Mouse (Mus musculus) ES-E14 (cell line): Measurements from ENCODE around the gene Scamp4. TPM values are rescaled to one million over a fixed set of nuclear protein-coding genes. Genes with fewer than 3 reads are reported as not detected.
"Not testable (repeated sequence)": the region's sequence is repeated elsewhere in the genome, so short reads cannot be mapped to it uniquely, and the experiment has no call there.

ENCODE experiments used
- DNase-seq: peaks from one replicate; pipeline ENCODE4 v3.0.0-alpha.2; 2013; ENCODE audit warnings: low read depth, low spot score
- H3K27ac ChIP-seq: 2 replicates; pipeline ENCODE4 v1.5.1; 2012; ENCODE audit warnings: low read depth, mild to moderate bottlenecking, low read length, moderate library complexity, mixed read lengths; ENCODE audit not compliant: poor library complexity, insufficient read depth, severe bottlenecking
- H3K36me3 ChIP-seq: 2 replicates; pipeline ENCODE4 v1.6.1; 2012; ENCODE audit warnings: mild to moderate bottlenecking, low read length, moderate library complexity, mixed read lengths; ENCODE audit not compliant: control insufficient read depth, poor library complexity, insufficient read depth, severe bottlenecking
- H3K4me1 ChIP-seq, 2 experiments: fragments of 150-350 bp in 1 of 2; sonication (generic) in 1 of 2; 2 replicates each; pipeline ENCODE4 v1.6.1; 2012; ENCODE audit warnings: low read length in 2 of 2, mild to moderate bottlenecking in 1 of 2, mixed read lengths in 1 of 2; ENCODE audit not compliant: control insufficient read depth in 2 of 2, insufficient read depth in 2 of 2, poor library complexity in 1 of 2
- H3K4me3 ChIP-seq, 2 experiments: fragments of 150-350 bp in 1 of 2; sonication (generic) in 1 of 2; 2 replicates each; pipeline ENCODE4 v1.5.1; 2012; ENCODE audit warnings: low read length in 2 of 2, low read depth in 1 of 2, mild to moderate bottlenecking in 1 of 2, mixed read lengths in 1 of 2; ENCODE audit not compliant: insufficient read depth in 1 of 2, poor library complexity in 1 of 2, severe bottlenecking in 1 of 2
- H3K9ac ChIP-seq: 2 replicates; pipeline ENCODE4 v1.6.1; 2012; ENCODE audit warnings: low read depth, mild to moderate bottlenecking, low read length, mixed read lengths; ENCODE audit not compliant: poor library complexity, insufficient read depth, severe bottlenecking
- H3K9me3 ChIP-seq: fragments of 150-350 bp; sonication (generic); 2 replicates; pipeline ENCODE4 v1.6.1; 2012; ENCODE audit warnings: low read depth, mild to moderate bottlenecking, low read length; ENCODE audit not compliant: control insufficient read depth, insufficient read depth
- CHD2 ChIP-seq: IDR thresholded peaks from 2 replicates; pipeline ENCODE4 v1.6.1; 2014; ENCODE audit warnings: mild to moderate bottlenecking, low read depth, low read length, inconsistent platforms
- HCFC1 ChIP-seq: IDR thresholded peaks from 2 replicates; pipeline ENCODE4 v1.6.1; 2012; ENCODE audit warnings: low read length, inconsistent platforms, borderline replicate concordance; ENCODE audit not compliant: insufficient read depth
- MAFK ChIP-seq: IDR thresholded peaks from 2 replicates; pipeline ENCODE4 v1.6.1; 2014; ENCODE audit warnings: mild to moderate bottlenecking, low read depth, low read length, inconsistent platforms; ENCODE audit not compliant: insufficient read depth
- ZC3H11A ChIP-seq: IDR thresholded peaks from 2 replicates; pipeline ENCODE4 v1.6.1; 2012; ENCODE audit warnings: low read depth, mild to moderate bottlenecking, inconsistent platforms, low read length, borderline replicate concordance
- ZNF384 ChIP-seq: IDR thresholded peaks from 2 replicates; pipeline ENCODE4 v1.6.1; 2012; ENCODE audit warnings: low read depth, low read length, inconsistent platforms
- in situ Hi-C, 2 experiments: fragments of 600-800 bp; cut with MboI; formaldehyde crosslinking; loops; one replicate each; pipeline ENCODE4 v1.15.1; 2025; ENCODE audit warnings: low sequenced_read_pairs in 2 of 2, inconsistent platforms in 1 of 2; ENCODE audit not compliant: unreplicated experiment in 2 of 2
- total RNA-seq: library from RNA; depleted of rRNA; stranded (reverse); fragments of 300-350 nt; gene quantifications from 2 replicates; pipeline ENCODE4 v1.2.3, GENCODE M21; 2012

Gene Scamp4
- total RNA-seq, 1 experiment = 54.8 TPM

GRCm38 (mm10) chr10:80649910-80650309 is 47.2 kb downstream of the Scamp4 start:
- H3K27ac ChIP-seq, DNase-seq, H3K9me3 ChIP-seq, H3K4me3 ChIP-seq, H3K4me1 ChIP-seq, H3K9ac ChIP-seq, in situ Hi-C loops: not testable (repeated sequence)
- peaks cover 22% of the 10 kb centered on the region; the same call in 1 of the 2 replicates for H3K36me3 ChIP-seq
- peak; percentile 86 for TF ChIP-seq ZNF384

DNA sequence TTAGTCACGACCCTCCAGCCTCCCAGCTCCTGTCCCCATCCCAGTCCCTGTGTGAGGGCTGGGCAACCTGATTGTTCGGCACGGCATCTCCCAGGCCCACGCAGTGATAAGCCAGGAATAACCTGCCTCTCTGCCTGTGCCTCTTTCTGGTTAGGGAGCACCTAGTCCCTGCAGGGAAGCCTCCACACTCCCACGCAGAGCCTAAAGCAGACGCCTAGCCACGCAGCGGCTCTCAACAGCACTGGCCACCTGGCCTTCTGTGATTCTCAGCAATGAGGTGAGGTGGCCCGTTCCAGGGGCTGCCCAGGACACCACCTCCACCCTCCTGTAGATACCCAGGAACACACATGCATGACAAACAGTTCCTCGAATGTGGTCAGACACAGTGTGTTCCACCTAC is 47.7 kb downstream of the Scamp4 start:
- no peak for DNase-seq
- peaks cover 0 to 9% of the 10 kb centered on the region in 2 experiments; a peak in 1 of 4 replicates for H3K4me1 ChIP-seq
- H3K27ac ChIP-seq = no peak overlapping the region; the same call in 1 of the 2 replicates
- in situ Hi-C loops = no loop called here
- no peak overlapping the region for H3K9ac ChIP-seq
- no peaks in the 10 kb centered on the region for H3K9me3 ChIP-seq
- TF ChIP-seq HCFC1 (no peak), CHD2 (no peak), ZNF384 (no peak), ZC3H11A (no peak), MAFK (no peak)
- H3K36me3 ChIP-seq = peaks cover 17% of the 10 kb centered on the region; the same call in 1 of the 2 replicates
- H3K4me3 ChIP-seq = no peak overlapping the region

DNA sequence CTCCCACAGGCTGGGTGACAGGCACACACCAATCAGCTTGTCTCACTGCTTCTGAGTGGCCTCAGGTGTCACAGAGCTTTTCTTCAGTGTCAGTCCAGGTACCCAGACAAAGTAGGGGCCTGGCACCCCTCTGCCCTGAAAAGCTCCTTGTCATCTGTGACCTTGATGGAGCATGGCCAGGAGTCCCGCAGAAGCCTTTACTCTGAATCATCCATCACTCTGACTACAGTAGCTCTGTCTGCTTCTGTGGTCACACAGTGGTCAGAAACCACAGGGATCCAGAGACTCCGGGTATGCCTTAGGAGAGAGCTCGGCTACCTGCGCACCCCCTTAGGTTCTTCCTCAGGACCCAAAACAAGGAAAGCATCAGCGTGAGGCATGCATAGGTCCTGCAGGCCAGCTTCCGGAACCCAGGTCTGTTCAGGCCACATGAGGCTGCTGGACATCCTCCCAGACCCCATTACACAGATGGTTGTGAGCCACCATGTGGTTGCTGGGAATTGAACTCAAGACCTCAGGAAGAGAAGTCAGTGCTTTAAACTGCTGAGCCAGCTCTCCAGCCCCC is 50.6 kb downstream of the Scamp4 start:
- Histone ChIP-seq H3K9ac (no peak overlapping the region), H3K9me3 (no peaks in the 10 kb centered on the region), H3K4me1 (peaks cover 0 to 17% of the 10 kb centered on the region in 2 experiments; a peak in 2 of 4 replicates), H3K27ac (no peak overlapping the region), H3K36me3 (peaks cover 2% of the 10 kb centered on the region; the same call in 1 of the 2 replicates), H3K4me3 (no peak overlapping the region)
- in situ Hi-C loops = no loop called here
- no peak for TF ChIP-seq MAFK
- no peak for TF ChIP-seq ZNF384
- no peak for TF ChIP-seq ZC3H11A
- TF ChIP-seq HCFC1 = no peak
- TF ChIP-seq CHD2 = no peak
- DNase-seq = no peak

DNA sequence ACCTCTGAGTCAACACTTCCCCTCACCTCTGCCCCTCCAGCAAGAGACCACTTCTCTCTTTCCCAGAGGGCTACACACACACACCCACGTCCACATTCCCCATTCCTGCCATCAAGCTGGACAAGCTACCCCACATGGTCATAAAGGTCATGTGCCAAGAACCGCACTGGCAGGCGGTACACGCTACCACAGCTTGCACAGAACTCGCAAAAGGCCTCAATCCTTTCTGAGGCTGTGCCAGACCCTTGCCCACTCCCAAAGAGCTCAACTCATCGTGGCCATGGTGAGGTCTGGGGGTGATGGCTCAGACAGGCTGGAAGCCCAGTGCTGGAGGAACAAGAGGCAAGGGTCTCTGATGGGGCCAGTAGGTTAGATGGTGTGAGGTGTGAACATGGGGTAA is 52.2 kb downstream of the Scamp4 start:
- Histone ChIP-seq H3K36me3 (no peaks in the 10 kb centered on the region; the same call in 1 of the 2 replicates), H3K4me3 (no peak overlapping the region), H3K27ac (no peak overlapping the region), H3K9ac (no peak overlapping the region), H3K4me1 (peaks cover 2 to 22% of the 10 kb centered on the region in 2 experiments), H3K9me3 (no peaks in the 10 kb centered on the region)
- in situ Hi-C loops = no loop called here
- TF ChIP-seq ZNF384 = no peak
- TF ChIP-seq CHD2 = no peak
- no peak for DNase-seq

- H3K9ac ChIP-seq = peak overlapping the region; percentile 77
- H3K36me3 ChIP-seq = no peaks in the 10 kb centered on the region; the same call in 1 of the 2 replicates
- in situ Hi-C loops = no loop called here
- peak overlapping the region; percentile 78 to 93 for H3K4me3 ChIP-seq
- no peaks in the 10 kb centered on the region for H3K9me3 ChIP-seq
- DNase-seq = no peak
- TF ChIP-seq ZNF384 (no peak), CHD2 (no peak), ZC3H11A (no peak), HCFC1 (no peak), MAFK (no peak)
- peaks cover 2 to 22% of the 10 kb centered on the region in 2 experiments for H3K4me1 ChIP-seq
- no peak overlapping the region for H3K27ac ChIP-seq
These were observed 52.9 kb downstream of the Scamp4 start for GRCm38 (mm10) chr10:80655406-80656129.
